Mouse (Mus musculus) CD4-positive, CD25-positive, alpha-beta regulatory T cell, adult 4 months (primary cell): ENCODE measurements around the gene Peli1. TPM values are rescaled to one million over a fixed set of nuclear protein-coding genes. Genes with fewer than 3 reads are reported as not detected.

Source experiments
- ATAC-seq: one replicate; pipeline ENCODE4 v1.8.0; 2017
- polyA plus RNA-seq, 2 experiments: library from polyadenylated mRNA; unstranded; fragments of 100-300 nt; shearing (Covaris generic); gene quantifications; one replicate each; pipeline ENCODE4 v1.2.1; 2017

Peli1 gene
- 10 to 100 TPM; 72.2 to 96.4 TPM for polyA plus RNA-seq

GRCm38 (mm10) chr11:21091067-21091427, at the start of gene Peli1:
Peli1 (plus strand) TSS chr11:21091291.
- ATAC-seq, result peak; percentile 91

GRCm38 (mm10) chr11:21042590-21042989, 48.5 kb upstream of the Peli1 start:
- no peak for ATAC-seq

GRCm38 (mm10) chr11:21046188-21046587, 44.9 kb upstream of the Peli1 start:
- ATAC-seq, result no peak

GRCm38 (mm10) chr11:21047921-21048320, 43.2 kb upstream of the Peli1 start:
- ATAC-seq, result no peak

- ATAC-seq, result no peak
Observed at GRCm38 (mm10) chr11:21051716-21052115, 39.4 kb upstream of the Peli1 start.

- ATAC-seq, result no peak
Observed at GRCm38 (mm10) chr11:21054587-21054986, 36.5 kb upstream of the Peli1 start.

GRCm38 (mm10) chr11:21056109-21056850, 34.8 kb upstream of the Peli1 start:
- ATAC-seq, result no peak

- no peak for ATAC-seq
Observed at GRCm38 (mm10) chr11:21057511-21058414, 33.3 kb upstream of the Peli1 start.

GRCm38 (mm10) chr11:21058415-21058781, 32.7 kb upstream of the Peli1 start:
- no peak for ATAC-seq

GRCm38 (mm10) chr11:21060386-21061074, 30.6 kb upstream of the Peli1 start:
- no peak for ATAC-seq

GRCm38 (mm10) chr11:21061075-21061403, 30.1 kb upstream of the Peli1 start:
- ATAC-seq, result no peak

- no peak for ATAC-seq
Observed at GRCm38 (mm10) chr11:21061431-21061830, 29.7 kb upstream of the Peli1 start.

GRCm38 (mm10) chr11:21062071-21062470, 29.0 kb upstream of the Peli1 start:
- no peak for ATAC-seq

- ATAC-seq, result no peak
Observed at GRCm38 (mm10) chr11:21063271-21063670, 27.8 kb upstream of the Peli1 start.

GRCm38 (mm10) chr11:21079400-21079799, 11.7 kb upstream of the Peli1 start:
- no peak for ATAC-seq

- no peak for ATAC-seq
Observed at GRCm38 (mm10) chr11:21079851-21080362, 11.2 kb upstream of the Peli1 start.

- no peak for ATAC-seq
Observed at GRCm38 (mm10) chr11:21081169-21081568, 9.9 kb upstream of the Peli1 start.

- ATAC-seq, result peak; percentile 94
Observed at GRCm38 (mm10) chr11:21082711-21083110, 8.4 kb upstream of the Peli1 start.

- ATAC-seq, result no peak
Observed at GRCm38 (mm10) chr11:21088356-21088755, 2.7 kb upstream of the Peli1 start.

GRCm38 (mm10) chr11:21089571-21089970, 1.5 kb upstream of the Peli1 start:
- no peak for ATAC-seq

- peak; percentile 32 for ATAC-seq
Observed at GRCm38 (mm10) chr11:21091428-21092405, 626 bp downstream of the Peli1 start.

GRCm38 (mm10) chr11:21092621-21093020, 1.5 kb downstream of the Peli1 start:
- ATAC-seq, result no peak
